18 mouse cellular contexts compared by ENCODE assay signal in the genomic region with DNA sequence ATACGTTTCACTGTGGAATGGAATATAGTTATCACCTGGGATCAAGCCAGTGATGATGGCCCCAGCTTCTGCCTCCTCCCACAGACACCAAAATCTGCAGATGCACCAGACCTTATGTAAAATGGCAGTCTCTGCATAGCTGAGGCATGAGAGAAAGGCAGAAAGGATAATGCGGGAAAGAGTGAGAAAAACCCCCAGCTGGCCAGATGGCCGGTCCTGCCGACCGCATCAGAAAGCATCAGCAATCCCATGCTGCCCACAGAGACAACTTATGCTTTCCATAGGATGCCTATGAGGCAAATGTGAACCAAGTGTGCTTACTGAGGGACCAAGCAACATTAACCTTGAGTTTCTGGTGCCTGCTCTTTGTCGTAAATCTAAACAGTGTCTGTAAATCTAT.
"Had no signal": no experiment of that assay in that cellular context is flagged by ENCODE, and none has a peak within 500 bp of the region (broad histone marks: within the 10 kb centered on the region; RNA-seq: fewer than 3 reads in every experiment).

No protein-coding gene starts in this region.

- H3K9ac ChIP-seq: intestine, embryonic 15.5 days; kidney, embryonic 15.5 days; liver, embryonic 13.5 days; midbrain, embryonic 12.5 days; midbrain, embryonic 15.5 days; neural tube, embryonic 12.5 days; neural tube, embryonic 15.5 days had no signal

- DNase-seq: kidney, adult 11 months; kidney, adult 8-10 months; kidney, postnatal 10 days; kidney, postnatal 36 days; liver, embryonic 13.5 days; lung, adult 2 months; lung, postnatal 14 days; lung, postnatal 4 days; retina, postnatal 1 day; thymus, adult 2 months; thymus, postnatal 14 days; thymus, postnatal 4 days had no signal

- H3K9me3 ChIP-seq: intestine, embryonic 15.5 days; kidney, embryonic 15.5 days; liver, embryonic 13.5 days; midbrain, embryonic 12.5 days; midbrain, embryonic 15.5 days; neural tube, embryonic 12.5 days; neural tube, embryonic 15.5 days had no signal

- H3K36me3 ChIP-seq: intestine, embryonic 15.5 days; kidney, embryonic 15.5 days; liver, embryonic 13.5 days; midbrain, embryonic 15.5 days had no signal

- ATAC-seq: intestine, embryonic 15.5 days; midbrain, embryonic 15.5 days had no signal

- H3K4me3 ChIP-seq: intestine, embryonic 15.5 days; kidney, embryonic 15.5 days; liver, embryonic 13.5 days; midbrain, embryonic 12.5 days; midbrain, embryonic 15.5 days; neural tube, embryonic 12.5 days; neural tube, embryonic 15.5 days had no signal

- H3K27ac ChIP-seq: intestine, embryonic 15.5 days; kidney, embryonic 15.5 days; liver, embryonic 13.5 days; midbrain, embryonic 12.5 days; midbrain, embryonic 15.5 days; neural tube, embryonic 12.5 days; neural tube, embryonic 15.5 days had no signal

- H3K4me2 ChIP-seq: intestine, embryonic 15.5 days; kidney, embryonic 15.5 days; liver, embryonic 13.5 days; midbrain, embryonic 12.5 days; midbrain, embryonic 15.5 days; neural tube, embryonic 12.5 days; neural tube, embryonic 15.5 days had no signal

- H3K27me3 ChIP-seq: intestine, embryonic 15.5 days; kidney, embryonic 15.5 days; liver, embryonic 13.5 days; midbrain, embryonic 12.5 days; midbrain, embryonic 15.5 days; neural tube, embryonic 12.5 days; neural tube, embryonic 15.5 days had no signal
